Mouse (Mus musculus) MEL (cell line): ENCODE measurements around the gene Efna5. TPM values are rescaled to one million over a fixed set of nuclear protein-coding genes. Genes with fewer than 3 reads are reported as not detected.

Experiments used
- DNase-seq: peaks from one replicate; pipeline ENCODE4 v3.0.0; 2011; ENCODE audit warnings: low read depth, low spot score
- H3K27ac ChIP-seq: 2 replicates; pipeline ENCODE4 v1.5.1; 2012; ENCODE audit warnings: low read depth, mild to moderate bottlenecking, control low read depth, low read length, moderate library complexity; ENCODE audit not compliant: control insufficient read depth
- H3K27me3 ChIP-seq, 2 experiments: fragments of 150-350 bp in 1 of 2; sonication (generic) in 1 of 2; 2 replicates each; pipeline ENCODE4 v1.6.1; 2012; ENCODE audit warnings: low read length in 2 of 2, mild to moderate bottlenecking in 2 of 2, improper control_type of control experiment in 1 of 2, moderate library complexity in 1 of 2; ENCODE audit not compliant: insufficient read depth in 2 of 2, control insufficient read depth in 1 of 2
- H3K36me3 ChIP-seq, 2 experiments: 2 replicates each; pipeline ENCODE4 v1.6.1; 2012 to 2014; ENCODE audit warnings: low read length in 2 of 2, improper control_type of control experiment in 1 of 2, inconsistent platforms in 1 of 2, mild to moderate bottlenecking in 1 of 2; ENCODE audit not compliant: insufficient read depth in 2 of 2, control insufficient read depth in 1 of 2
- H3K4me1 ChIP-seq, 2 experiments: fragments of 150-350 bp in 1 of 2; sonication (generic) in 1 of 2; 2 replicates each; pipeline ENCODE4 v1.6.1; 2012; ENCODE audit warnings: low read length in 2 of 2, improper control_type of control experiment in 1 of 2, mild to moderate bottlenecking in 1 of 2; ENCODE audit not compliant: insufficient read depth in 2 of 2, control insufficient read depth in 1 of 2
- H3K4me3 ChIP-seq, 2 experiments: fragments of 150-350 bp in 1 of 2; sonication (generic) in 1 of 2; 2 replicates each; pipeline ENCODE4 v1.5.1; 2012; ENCODE audit warnings: low read depth in 2 of 2, low read length in 2 of 2, mild to moderate bottlenecking in 2 of 2, moderate library complexity in 2 of 2, control low read depth in 1 of 2, improper control_type of control experiment in 1 of 2; ENCODE audit not compliant: control insufficient read depth in 1 of 2, insufficient read depth in 1 of 2
- H3K79me2 ChIP-seq: 2 replicates; pipeline ENCODE4 v1.6.1; 2012; ENCODE audit warnings: mild to moderate bottlenecking, low read length, moderate library complexity; ENCODE audit not compliant: control insufficient read depth, poor library complexity, insufficient read depth
- H3K9ac ChIP-seq: 2 replicates; pipeline ENCODE4 v1.6.1; 2012; ENCODE audit warnings: low read depth, mild to moderate bottlenecking, control low read depth, low read length, moderate library complexity; ENCODE audit not compliant: control insufficient read depth, poor library complexity, severe bottlenecking
- H3K9me3 ChIP-seq: fragments of 150-350 bp; sonication (generic); replicated peaks from 2 replicates; pipeline ENCODE4 v1.6.1; 2012; ENCODE audit warnings: mild to moderate bottlenecking, low read length, improper control_type of control experiment, moderate library complexity; ENCODE audit not compliant: insufficient read depth
- CHD1 ChIP-seq: IDR thresholded peaks from 2 replicates; pipeline ENCODE4 v1.6.1; 2012; ENCODE audit warnings: low read depth, mild to moderate bottlenecking, inconsistent platforms, low read length, improper control_type of control experiment
- GABPA ChIP-seq: IDR thresholded peaks from 2 replicates; pipeline ENCODE4 v1.6.1; 2012; ENCODE audit warnings: low read depth, mild to moderate bottlenecking, inconsistent platforms, low read length, improper control_type of control experiment, moderate library complexity
- HCFC1 ChIP-seq: IDR thresholded peaks from 2 replicates; pipeline ENCODE4 v1.6.1; 2012; ENCODE audit warnings: low read depth, mild to moderate bottlenecking, inconsistent platforms, low read length, improper control_type of control experiment, moderate library complexity
- NELFE ChIP-seq: IDR thresholded peaks from 2 replicates; pipeline ENCODE4 v1.6.1; 2011; ENCODE audit warnings: low read depth, low read length, improper control_type of control experiment
- TAL1 ChIP-seq: IDR thresholded peaks from 2 replicates; pipeline ENCODE4 v1.6.1; 2012; ENCODE audit warnings: mild to moderate bottlenecking, inconsistent platforms, low read length, moderate library complexity, mixed read lengths
- polyA plus RNA-seq, 2 experiments: library from polyadenylated mRNA; stranded (reverse) in 1 of 2; unstranded in 1 of 2; fragments of >175 nt in 1 of 2; fragments of >200 nt in 1 of 2; gene quantifications; 2 replicates each; pipeline versions ENCODE4 v1.2.1 to v1.2.4; 2012; ENCODE audit warnings: low replicate concordance in 2 of 2, low read depth in 1 of 2; ENCODE audit not compliant: insufficient read length in 2 of 2, insufficient read depth in 1 of 2, missing spikeins in 1 of 2
- total RNA-seq: library from RNA; depleted of rRNA; stranded (reverse); fragments of 300-350 nt; gene quantifications from 2 replicates; pipeline ENCODE4 v1.2.3, GENCODE M21; 2012

The Efna5 gene
- total and polyA plus RNA-seq, 3 experiments = not detected

DNA sequence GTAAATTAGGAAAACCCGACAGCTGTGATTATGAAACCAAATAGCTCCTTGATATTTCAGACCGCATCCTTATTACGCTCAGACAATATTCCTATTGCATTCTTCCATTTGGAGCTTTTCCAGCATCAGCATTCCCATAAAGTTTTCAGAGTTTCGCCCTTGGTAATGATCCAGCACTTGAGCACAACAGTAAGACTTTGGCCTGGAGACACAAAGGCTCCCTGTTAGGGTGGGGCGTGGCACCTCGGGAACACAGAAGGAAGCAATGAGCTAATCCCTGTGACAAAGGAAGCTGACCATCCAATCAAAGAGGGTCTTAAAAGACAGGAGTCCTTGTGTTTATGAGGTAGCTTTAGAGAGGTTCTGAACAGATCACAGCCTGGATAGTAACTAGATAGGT is 323.9 kb downstream of the Efna5 start:
- no peak for TF ChIP-seq CHD1
- TF ChIP-seq NELFE = no peak
- TF ChIP-seq HCFC1 = no peak
- no peak for TF ChIP-seq GABPA
- no peak for TF ChIP-seq TAL1
- Histone ChIP-seq H3K36me3 (no peaks in the 10 kb centered on the region), H3K9ac (no peak overlapping the region), H3K4me1 (no peaks in the 10 kb centered on the region), H3K79me2 (no peaks in the 10 kb centered on the region), H3K4me3 (no peak overlapping the region), H3K9me3 (no peaks in the 10 kb centered on the region), H3K27me3 (no peaks in the 10 kb centered on the region), H3K27ac (no peak overlapping the region)
- DNase-seq = no peak
